Mouse (Mus musculus): ENCODE measurements around the gene Acvr1c. TPM values are rescaled to one million over a fixed set of nuclear protein-coding genes. Genes with fewer than 3 reads are reported as not detected.

The Acvr1c gene
- polyA plus RNA-seq, 1 experiment from 2014 or later: 1.6 TPM

- Histone ChIP-seq H3K9me3 (replicated peaks; ENCODE audit: control insufficient read depth, low read length) (no peaks in the 10 kb centered on the region), H3K36me3 (ENCODE audit: control insufficient read depth, insufficient read depth, low read length) (no peaks in the 10 kb centered on the region), H3K27ac (ENCODE audit: low read depth, low read length) (no peak overlapping the region), H3K4me1 (ENCODE audit: control insufficient read depth, insufficient read depth, low read length) (no peaks in the 10 kb centered on the region), H3K27me3 (ENCODE audit: control insufficient read depth, insufficient read depth, low read length) (no peaks in the 10 kb centered on the region), H3K4me3 (ENCODE audit: low read depth, low read length) (no peak overlapping the region), H3K4me2 (no peak overlapping the region), H3K9ac (ENCODE audit: low read depth, low read length) (no peak overlapping the region)
- WGBS (ENCODE audit: insufficient replicate concordance): 90% methylated on average over 7 of the region's 7 CpGs
- ATAC-seq (replicated peaks; ENCODE audit: insufficient number of reproducible peaks, low FRiP score, low TSS enrichment): no peak
Observed at GRCm38 (mm10) chr2:58316186-58316585, 41.5 kb downstream of the Acvr1c start.

- H3K27me3 ChIP-seq (ENCODE audit: control insufficient read depth, insufficient read depth, low read length): no peaks in the 10 kb centered on the region
- no peaks in the 10 kb centered on the region for H3K9me3 ChIP-seq (replicated peaks; ENCODE audit: control insufficient read depth, low read length)
- no peaks in the 10 kb centered on the region for H3K4me1 ChIP-seq (ENCODE audit: control insufficient read depth, insufficient read depth, low read length)
- WGBS (ENCODE audit: insufficient replicate concordance): 59% methylated on average over 3 of the region's 3 CpGs
- no peak overlapping the region for H3K4me2 ChIP-seq
- no peak for ATAC-seq (replicated peaks; ENCODE audit: insufficient number of reproducible peaks, low FRiP score, low TSS enrichment)
- no peak overlapping the region for H3K27ac ChIP-seq (ENCODE audit: low read depth, low read length)
- H3K4me3 ChIP-seq (ENCODE audit: low read depth, low read length): no peak overlapping the region
- H3K9ac ChIP-seq (ENCODE audit: low read depth, low read length): no peak overlapping the region
- H3K36me3 ChIP-seq (ENCODE audit: control insufficient read depth, insufficient read depth, low read length): no peaks in the 10 kb centered on the region
Observed at GRCm38 (mm10) chr2:58309695-58310094, 48.0 kb downstream of the Acvr1c start.

- H3K27ac ChIP-seq (ENCODE audit: low read depth, low read length): no peak overlapping the region
- no peak overlapping the region for H3K4me3 ChIP-seq (ENCODE audit: low read depth, low read length)
- H3K4me2 ChIP-seq: no peak overlapping the region
- WGBS (ENCODE audit: insufficient replicate concordance): 73% methylated on average over 3 of the region's 3 CpGs
- no peak for ATAC-seq (replicated peaks; ENCODE audit: insufficient number of reproducible peaks, low FRiP score, low TSS enrichment)
- no peaks in the 10 kb centered on the region for H3K36me3 ChIP-seq (ENCODE audit: control insufficient read depth, insufficient read depth, low read length)
- no peaks in the 10 kb centered on the region for H3K9me3 ChIP-seq (replicated peaks; ENCODE audit: control insufficient read depth, low read length)
- H3K9ac ChIP-seq (ENCODE audit: low read depth, low read length): no peak overlapping the region
- H3K27me3 ChIP-seq (ENCODE audit: control insufficient read depth, insufficient read depth, low read length): no peaks in the 10 kb centered on the region
- H3K4me1 ChIP-seq (ENCODE audit: control insufficient read depth, insufficient read depth, low read length): no peaks in the 10 kb centered on the region
Observed at GRCm38 (mm10) chr2:58304450-58304849, 53.2 kb downstream of the Acvr1c start.

- H3K27me3 ChIP-seq (ENCODE audit: control insufficient read depth, insufficient read depth, low read length): no peaks in the 10 kb centered on the region
- 45% methylated on average over 9 of the region's 9 CpGs for WGBS (ENCODE audit: insufficient replicate concordance)
- no peaks in the 10 kb centered on the region for H3K9me3 ChIP-seq (replicated peaks; ENCODE audit: control insufficient read depth, low read length)
- H3K27ac ChIP-seq (ENCODE audit: low read depth, low read length): no peak overlapping the region
- no peaks in the 10 kb centered on the region for H3K36me3 ChIP-seq (ENCODE audit: control insufficient read depth, insufficient read depth, low read length)
- H3K4me3 ChIP-seq (ENCODE audit: low read depth, low read length): no peak overlapping the region
- H3K9ac ChIP-seq (ENCODE audit: low read depth, low read length): no peak overlapping the region
- H3K4me1 ChIP-seq (ENCODE audit: control insufficient read depth, insufficient read depth, low read length): no peaks in the 10 kb centered on the region
- ATAC-seq (replicated peaks; ENCODE audit: insufficient number of reproducible peaks, low FRiP score, low TSS enrichment): no peak
- H3K4me2 ChIP-seq: no peak overlapping the region
Observed at GRCm38 (mm10) chr2:58289759-58290431, 67.8 kb downstream of the Acvr1c start.

GRCm38 (mm10) chr2:58289331-58289730 is 68.4 kb downstream of the Acvr1c start:
- Histone ChIP-seq H3K4me1 (ENCODE audit: control insufficient read depth, insufficient read depth, low read length) (no peaks in the 10 kb centered on the region), H3K27me3 (ENCODE audit: control insufficient read depth, insufficient read depth, low read length) (no peaks in the 10 kb centered on the region), H3K27ac (ENCODE audit: low read depth, low read length) (no peak overlapping the region), H3K9me3 (replicated peaks; ENCODE audit: control insufficient read depth, low read length) (no peaks in the 10 kb centered on the region), H3K4me3 (ENCODE audit: low read depth, low read length) (no peak overlapping the region), H3K9ac (ENCODE audit: low read depth, low read length) (no peak overlapping the region), H3K36me3 (ENCODE audit: control insufficient read depth, insufficient read depth, low read length) (no peaks in the 10 kb centered on the region), H3K4me2 (no peak overlapping the region)
- no peak for ATAC-seq (replicated peaks; ENCODE audit: insufficient number of reproducible peaks, low FRiP score, low TSS enrichment)
- WGBS (ENCODE audit: insufficient replicate concordance): 76% methylated on average over 6 of the region's 6 CpGs

GRCm38 (mm10) chr2:58282259-58282910 is 75.3 kb downstream of the Acvr1c start:
- Histone ChIP-seq H3K36me3 (ENCODE audit: control insufficient read depth, insufficient read depth, low read length) (no peaks in the 10 kb centered on the region), H3K4me1 (ENCODE audit: control insufficient read depth, insufficient read depth, low read length) (no peaks in the 10 kb centered on the region), H3K4me3 (ENCODE audit: low read depth, low read length) (no peak overlapping the region), H3K4me2 (no peak overlapping the region), H3K9ac (ENCODE audit: low read depth, low read length) (no peak overlapping the region), H3K27ac (ENCODE audit: low read depth, low read length) (no peak overlapping the region), H3K27me3 (ENCODE audit: control insufficient read depth, insufficient read depth, low read length) (no peaks in the 10 kb centered on the region), H3K9me3 (replicated peaks; ENCODE audit: control insufficient read depth, low read length) (no peaks in the 10 kb centered on the region)
- ATAC-seq (replicated peaks; ENCODE audit: insufficient number of reproducible peaks, low FRiP score, low TSS enrichment): no peak; the same call in 1 of the 2 replicates
- 49% methylated on average over 8 of the region's 8 CpGs for WGBS (ENCODE audit: insufficient replicate concordance)

- Histone ChIP-seq H3K27me3 (ENCODE audit: control insufficient read depth, insufficient read depth, low read length) (no peaks in the 10 kb centered on the region), H3K9ac (ENCODE audit: low read depth, low read length) (no peak overlapping the region), H3K4me3 (ENCODE audit: low read depth, low read length) (no peak overlapping the region), H3K4me1 (ENCODE audit: control insufficient read depth, insufficient read depth, low read length) (no peaks in the 10 kb centered on the region), H3K36me3 (ENCODE audit: control insufficient read depth, insufficient read depth, low read length) (no peaks in the 10 kb centered on the region), H3K27ac (ENCODE audit: low read depth, low read length) (no peak overlapping the region), H3K4me2 (no peak overlapping the region), H3K9me3 (replicated peaks; ENCODE audit: control insufficient read depth, low read length) (no peaks in the 10 kb centered on the region)
- 73% methylated on average over 3 of the region's 3 CpGs for WGBS (ENCODE audit: insufficient replicate concordance)
- no peak for ATAC-seq (replicated peaks; ENCODE audit: insufficient number of reproducible peaks, low FRiP score, low TSS enrichment)
Observed at GRCm38 (mm10) chr2:58281046-58281445, 76.6 kb downstream of the Acvr1c start.

- H3K9me3 ChIP-seq (replicated peaks; ENCODE audit: control insufficient read depth, low read length): no peaks in the 10 kb centered on the region
- H3K4me3 ChIP-seq (ENCODE audit: low read depth, low read length): no peak overlapping the region
- no peak for ATAC-seq (replicated peaks; ENCODE audit: insufficient number of reproducible peaks, low FRiP score, low TSS enrichment)
- 76% methylated on average over 5 of the region's 5 CpGs for WGBS (ENCODE audit: insufficient replicate concordance)
- no peaks in the 10 kb centered on the region for H3K27me3 ChIP-seq (ENCODE audit: control insufficient read depth, insufficient read depth, low read length)
- no peak overlapping the region for H3K9ac ChIP-seq (ENCODE audit: low read depth, low read length)
- H3K4me2 ChIP-seq: no peak overlapping the region
- no peaks in the 10 kb centered on the region for H3K4me1 ChIP-seq (ENCODE audit: control insufficient read depth, insufficient read depth, low read length)
- no peak overlapping the region for H3K27ac ChIP-seq (ENCODE audit: low read depth, low read length)
- no peaks in the 10 kb centered on the region for H3K36me3 ChIP-seq (ENCODE audit: control insufficient read depth, insufficient read depth, low read length)
Observed at GRCm38 (mm10) chr2:58279163-58279562, 78.5 kb downstream of the Acvr1c start.

- H3K4me1 ChIP-seq (ENCODE audit: control insufficient read depth, insufficient read depth, low read length): no peaks in the 10 kb centered on the region
- H3K27ac ChIP-seq (ENCODE audit: low read depth, low read length): no peak overlapping the region
- ATAC-seq (replicated peaks; ENCODE audit: insufficient number of reproducible peaks, low FRiP score, low TSS enrichment): no peak
- H3K36me3 ChIP-seq (ENCODE audit: control insufficient read depth, insufficient read depth, low read length): no peaks in the 10 kb centered on the region
- no peak overlapping the region for H3K9ac ChIP-seq (ENCODE audit: low read depth, low read length)
- no peaks in the 10 kb centered on the region for H3K9me3 ChIP-seq (replicated peaks; ENCODE audit: control insufficient read depth, low read length)
- no peak overlapping the region for H3K4me3 ChIP-seq (ENCODE audit: low read depth, low read length)
- no peak overlapping the region for H3K4me2 ChIP-seq
- WGBS (ENCODE audit: insufficient replicate concordance): 87% methylated on average over 7 of the region's 7 CpGs
- H3K27me3 ChIP-seq (ENCODE audit: control insufficient read depth, insufficient read depth, low read length): no peaks in the 10 kb centered on the region
Observed at GRCm38 (mm10) chr2:58276454-58276853, 81.2 kb downstream of the Acvr1c start.

Measured in heart, embryonic 11.5 days (tissue).